Mouse (Mus musculus) layer of hippocampus, postnatal 10 days (tissue): ENCODE measurements around the gene Maats1. TPM values are rescaled to one million over a fixed set of nuclear protein-coding genes. Genes with fewer than 3 reads are reported as not detected.

ENCODE experiments used
- DNase-seq, 2 experiments: peaks; one replicate each; pipeline ENCODE4 v3.0.0; 2021; ENCODE audit warnings: low spot score in 2 of 2
- long read RNA-seq: library from polyadenylated mRNA; stranded (forward); transcript quantifications from one replicate; pipeline ENCODE4 v2.0.0, GENCODE M21; 2023
- total RNA-seq, 2 experiments: library from RNA; stranded (reverse); gene quantifications; 2 replicates each; pipeline ENCODE4 v1.2.3; 2021

Gene Maats1
- 1 to 10 TPM; 1.7 to 1.8 TPM for total RNA-seq
- long read RNA-seq, partial matches to known transcripts, result 1 of 2 reads
- long read RNA-seq, other reads (novel, unspliced or antisense), result 0 of 2 reads

DNA sequence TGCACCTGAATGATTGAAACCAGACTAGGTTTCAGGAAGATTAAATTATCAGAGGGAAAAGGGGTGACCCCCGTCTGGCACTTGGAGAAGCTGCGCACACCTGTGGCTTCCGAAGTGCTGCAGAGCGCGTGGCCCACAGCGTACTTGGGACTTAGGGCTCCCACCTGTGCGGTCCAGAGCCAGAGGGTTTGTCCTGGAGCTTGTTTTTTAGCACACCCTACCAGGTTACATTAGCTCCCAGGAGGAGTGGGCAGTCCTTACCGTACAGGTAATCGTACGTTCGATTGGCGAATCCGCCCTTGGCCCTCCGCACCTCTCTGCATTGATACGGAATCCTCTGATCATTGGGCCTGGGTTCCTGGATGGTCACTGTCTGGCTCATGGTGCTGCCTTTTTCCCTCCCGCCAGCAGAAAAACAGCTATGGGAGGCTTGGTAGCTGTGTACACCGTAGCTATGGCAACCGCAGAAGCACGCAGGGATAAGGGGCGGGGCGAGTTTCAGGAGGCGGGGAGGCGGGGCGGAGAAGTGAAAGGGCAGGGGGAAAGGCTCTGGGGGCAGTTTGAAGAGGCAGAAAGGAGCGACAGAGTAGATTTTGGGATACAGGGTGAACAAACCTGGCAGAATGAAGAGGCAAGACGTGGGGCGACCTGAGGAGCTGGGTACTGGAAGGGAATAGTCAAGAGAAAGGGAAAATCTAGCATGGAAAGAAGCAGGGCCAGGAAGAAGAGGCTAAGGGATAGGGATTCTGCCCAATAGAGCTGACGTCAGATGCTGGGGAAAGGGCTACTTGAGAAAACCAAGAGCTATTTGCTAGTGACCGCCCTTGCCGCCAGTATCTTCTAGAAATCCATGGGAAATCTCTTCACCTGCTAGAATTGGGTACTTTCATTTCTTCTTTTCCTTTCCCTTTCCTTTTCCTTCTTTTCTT lies at the start of gene Maats1:
Maats1 (minus strand) TSS at position 748 of the 929 bp plus-strand sequence.
- DNase-seq, result peak; percentile 62 to 73

GRCm38 (mm10) chr16:38390322-38390721 lies 48.4 kb upstream of the Maats1 start:
- DNase-seq, result no peak

DNA sequence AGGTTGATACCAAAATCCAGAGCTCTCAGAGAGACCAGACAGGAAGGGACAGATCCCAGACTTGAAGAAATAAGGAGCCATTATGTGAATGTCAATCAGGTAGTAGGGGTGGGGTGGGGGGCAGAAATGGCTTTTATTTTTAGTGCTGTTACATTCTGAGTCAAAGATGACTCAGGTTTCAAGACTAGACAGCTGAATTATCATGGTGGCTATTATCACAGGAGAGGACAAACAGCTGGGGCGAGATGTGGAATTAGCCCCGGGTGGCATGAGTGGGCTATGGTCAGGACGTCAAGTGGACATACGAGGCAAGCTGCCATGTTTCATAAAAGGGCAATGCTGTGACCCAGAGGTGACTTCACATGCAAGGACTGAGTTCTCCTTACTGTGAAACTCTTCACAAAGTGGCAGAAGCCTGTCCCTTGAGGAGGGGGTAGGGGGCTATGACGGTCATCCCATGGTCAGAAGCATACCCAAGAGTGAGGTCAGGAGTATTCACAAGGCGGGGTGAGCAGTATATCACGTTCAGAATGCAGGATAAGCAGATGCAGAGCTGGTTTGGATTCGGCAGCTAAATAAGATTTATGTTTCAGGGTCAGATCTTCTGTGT lies 47.4 kb upstream of the Maats1 start:
- no peak for DNase-seq

GRCm38 (mm10) chr16:38388757-38389156 lies 46.8 kb upstream of the Maats1 start:
- no peak for DNase-seq

- no peak for DNase-seq
These were observed 45.4 kb upstream of the Maats1 start for GRCm38 (mm10) chr16:38387389-38387788.

DNA sequence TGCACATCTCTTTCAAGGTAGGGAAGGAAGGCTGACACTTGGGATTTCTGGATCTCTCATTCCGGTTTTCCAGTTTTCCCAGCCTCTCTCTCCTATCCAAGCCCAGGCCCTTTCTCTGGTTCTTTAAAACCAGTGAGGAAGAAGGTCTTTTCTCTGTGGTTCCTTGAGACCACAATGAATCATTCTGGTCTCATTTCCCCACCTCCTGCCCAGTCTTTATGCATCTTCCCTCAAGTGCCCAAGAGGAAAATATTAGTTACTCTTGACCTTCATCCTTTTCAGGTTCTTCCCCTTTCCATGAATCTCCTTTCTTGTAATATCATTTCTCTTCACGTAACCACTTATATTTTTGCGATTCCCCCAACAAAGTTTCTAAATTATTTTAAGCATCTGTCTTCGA lies 43.8 kb upstream of the Maats1 start:
- DNase-seq, result no peak

- no peak for DNase-seq
These were observed 43.3 kb upstream of the Maats1 start for GRCm38 (mm10) chr16:38385184-38385634.

- DNase-seq, result no peak
These were observed 41.7 kb upstream of the Maats1 start for GRCm38 (mm10) chr16:38383683-38384082.

DNA sequence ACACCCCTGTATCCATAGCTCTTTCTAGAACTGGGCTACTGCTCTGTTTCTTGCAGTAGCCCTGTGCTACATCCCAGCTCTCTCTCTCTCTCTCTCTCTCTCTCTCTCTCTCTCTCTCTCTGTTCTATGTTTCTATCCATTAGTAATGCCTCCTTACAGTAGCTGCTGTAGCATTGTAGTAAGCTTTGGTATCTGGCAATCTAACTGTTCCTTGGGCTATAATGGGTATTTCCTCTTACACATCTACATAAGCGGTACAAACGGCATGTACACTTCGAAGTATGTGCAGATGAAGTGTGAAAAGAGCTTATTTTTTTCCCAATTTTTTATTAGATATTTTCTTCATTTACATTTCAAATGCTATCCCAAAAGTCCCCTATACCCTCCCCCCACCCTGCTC lies 38.0 kb upstream of the Maats1 start:
- no peak for DNase-seq

GRCm38 (mm10) chr16:38379493-38379892 lies 37.5 kb upstream of the Maats1 start:
- no peak for DNase-seq

DNA sequence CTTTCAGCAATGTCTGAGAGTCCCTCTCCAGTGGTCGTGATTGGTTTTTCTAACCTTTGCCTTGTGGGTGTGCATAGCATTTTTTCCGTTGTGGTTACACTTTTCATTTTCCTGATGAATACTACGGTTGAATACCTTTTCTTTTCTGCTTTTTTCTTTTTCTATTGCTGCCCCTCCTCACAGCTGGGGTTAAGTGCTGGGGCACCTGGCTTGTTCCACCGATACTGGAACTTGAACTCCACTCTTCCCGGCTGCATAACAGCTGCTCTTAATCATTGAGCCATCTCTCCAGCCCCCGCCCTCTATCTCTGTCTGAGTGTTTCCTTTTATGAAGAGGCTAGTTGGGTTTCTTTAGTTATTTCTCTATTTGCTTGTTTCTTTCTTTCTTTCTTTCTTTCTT lies 37.1 kb upstream of the Maats1 start:
- DNase-seq, result no peak

- DNase-seq, result no peak
These were observed 36.6 kb upstream of the Maats1 start for GRCm38 (mm10) chr16:38378591-38378990.

DNA sequence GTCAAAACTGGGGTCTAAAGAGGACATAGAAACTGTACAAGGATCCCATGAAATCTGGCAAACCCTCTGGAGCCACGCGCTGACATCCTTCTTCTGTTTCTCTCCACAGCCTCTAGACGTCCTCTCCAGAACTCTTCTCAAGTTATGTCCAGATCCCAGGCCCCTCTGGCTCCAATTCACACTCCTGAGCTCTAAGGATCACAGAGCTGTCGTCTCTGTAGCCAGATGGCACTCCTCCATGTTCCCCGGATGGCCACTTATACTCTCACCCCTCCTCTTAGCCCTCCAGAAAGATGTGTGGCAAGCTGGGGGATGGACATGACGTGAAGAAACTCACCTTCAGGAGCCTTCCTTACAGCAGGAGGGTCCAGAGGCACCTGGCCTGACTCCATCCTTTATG lies 35.6 kb upstream of the Maats1 start:
- no peak for DNase-seq

GRCm38 (mm10) chr16:38376841-38377249 lies 34.9 kb upstream of the Maats1 start:
- DNase-seq, result no peak

DNA sequence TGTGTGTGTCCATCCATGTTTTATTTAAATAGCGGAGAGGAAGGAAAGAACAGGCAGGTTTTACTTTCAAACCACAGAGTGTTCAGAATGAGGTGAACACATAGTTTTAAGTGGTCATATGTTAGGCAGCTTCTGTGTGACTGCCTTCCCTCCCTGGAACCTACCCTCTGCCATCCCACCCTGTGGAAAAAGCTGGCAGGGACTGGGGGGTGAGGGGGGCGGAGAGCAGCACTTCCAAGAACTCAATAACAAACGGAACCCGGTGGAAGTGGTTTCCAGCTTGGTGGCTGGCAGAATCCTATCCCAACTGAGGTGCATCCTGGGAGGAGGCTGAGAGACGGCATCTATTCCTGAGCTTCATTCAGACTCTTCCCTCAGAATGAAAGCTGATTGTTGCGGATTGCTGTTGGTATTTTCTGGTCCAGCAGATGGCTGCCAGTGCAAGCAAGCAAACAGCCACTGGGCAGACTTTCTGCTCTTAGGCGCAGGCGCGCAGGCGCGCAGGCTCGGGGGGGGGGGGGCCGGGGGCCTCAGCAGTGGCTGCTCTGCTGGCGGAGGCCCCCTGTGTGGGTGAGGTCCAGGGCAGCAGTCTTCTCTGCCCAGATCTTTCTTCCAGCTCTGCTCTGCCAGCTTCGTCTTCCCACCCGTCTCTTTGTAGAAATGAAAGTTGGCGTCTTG lies 34.4 kb upstream of the Maats1 start:
- DNase-seq, result peak; percentile 58 to 66

- DNase-seq, result no peak
These were observed 33.2 kb upstream of the Maats1 start for GRCm38 (mm10) chr16:38375182-38375581.

- no peak for DNase-seq
These were observed 32.6 kb upstream of the Maats1 start for GRCm38 (mm10) chr16:38374379-38375140.

DNA sequence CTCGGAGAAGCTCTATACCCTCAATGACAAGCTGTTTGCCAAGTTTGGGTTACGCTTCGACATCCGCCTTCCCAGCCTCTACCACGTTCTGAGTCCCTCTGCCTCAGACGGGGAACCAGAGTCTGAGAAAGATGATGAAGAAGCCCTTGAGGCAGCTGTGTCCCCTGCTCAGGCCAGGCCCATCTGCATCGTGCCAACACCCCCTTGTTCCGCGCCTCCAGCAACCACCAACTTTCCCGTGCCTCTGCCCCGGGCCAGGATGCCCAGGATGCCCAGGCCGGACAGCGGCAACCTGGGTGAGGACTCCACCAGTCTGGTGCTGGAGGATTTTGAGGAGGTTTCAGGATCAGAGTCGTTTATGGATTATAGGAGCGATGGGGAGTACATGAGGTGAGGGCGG lies 32.0 kb upstream of the Maats1 start:
- DNase-seq, result no peak

- DNase-seq, result no peak
These were observed 31.5 kb upstream of the Maats1 start for GRCm38 (mm10) chr16:38373439-38373838.

DNA sequence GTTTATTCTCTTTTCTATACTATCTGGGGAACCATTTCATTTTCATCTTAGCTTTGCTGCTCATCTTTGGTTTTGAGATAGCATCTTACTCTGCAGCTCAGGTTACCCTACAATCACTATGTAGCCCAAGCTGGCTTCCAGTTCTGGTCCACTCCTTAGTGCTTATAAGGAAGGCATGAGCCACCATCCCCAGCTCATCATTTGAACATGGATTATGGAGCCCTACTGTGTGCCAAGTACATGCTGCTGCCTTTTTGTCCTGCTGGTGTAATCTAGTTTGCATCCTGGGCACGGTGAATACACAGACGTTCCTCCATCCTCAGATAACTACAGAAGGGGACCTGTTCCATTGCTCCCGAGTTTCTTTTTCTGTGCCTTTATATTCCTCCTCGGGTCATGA lies 30.9 kb upstream of the Maats1 start:
- DNase-seq, result no peak

DNA sequence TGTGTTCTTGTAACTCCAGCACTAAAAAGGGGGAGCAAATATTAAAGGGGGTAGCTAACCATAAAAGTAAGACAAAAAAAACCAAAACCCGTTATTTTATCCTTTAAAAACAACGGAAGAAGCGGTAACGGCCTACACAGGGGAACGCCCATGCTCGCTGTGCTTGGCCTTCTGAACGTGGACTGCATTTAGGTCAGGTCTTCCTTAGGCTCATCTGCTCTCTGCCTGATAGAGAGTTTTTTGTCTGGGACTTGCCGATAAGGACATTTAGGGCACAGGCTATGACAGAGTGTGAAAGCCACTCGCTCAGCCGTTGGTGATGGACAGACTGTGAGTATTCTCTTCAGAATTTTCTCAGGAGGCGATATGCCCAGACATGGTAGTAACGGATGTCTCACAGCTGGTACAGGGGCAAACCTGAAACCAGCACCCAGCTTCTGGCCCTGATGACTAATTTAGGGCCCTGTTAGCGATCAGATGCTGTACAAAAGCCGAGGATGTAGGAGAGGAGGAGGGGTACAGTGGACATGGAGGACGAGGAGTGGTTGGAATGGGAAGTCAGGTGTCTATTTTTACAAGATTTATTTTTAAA lies 29.9 kb upstream of the Maats1 start:
- DNase-seq, result no peak
